Mouse (Mus musculus): ENCODE measurements at regions not wholly inside any gene's neighbourhood (a gene's known extent, or its start where the extent isn't known, plus 50 kb on each side); places are given as distances from the start of the nearest gene placed in this dataset.

DNA sequence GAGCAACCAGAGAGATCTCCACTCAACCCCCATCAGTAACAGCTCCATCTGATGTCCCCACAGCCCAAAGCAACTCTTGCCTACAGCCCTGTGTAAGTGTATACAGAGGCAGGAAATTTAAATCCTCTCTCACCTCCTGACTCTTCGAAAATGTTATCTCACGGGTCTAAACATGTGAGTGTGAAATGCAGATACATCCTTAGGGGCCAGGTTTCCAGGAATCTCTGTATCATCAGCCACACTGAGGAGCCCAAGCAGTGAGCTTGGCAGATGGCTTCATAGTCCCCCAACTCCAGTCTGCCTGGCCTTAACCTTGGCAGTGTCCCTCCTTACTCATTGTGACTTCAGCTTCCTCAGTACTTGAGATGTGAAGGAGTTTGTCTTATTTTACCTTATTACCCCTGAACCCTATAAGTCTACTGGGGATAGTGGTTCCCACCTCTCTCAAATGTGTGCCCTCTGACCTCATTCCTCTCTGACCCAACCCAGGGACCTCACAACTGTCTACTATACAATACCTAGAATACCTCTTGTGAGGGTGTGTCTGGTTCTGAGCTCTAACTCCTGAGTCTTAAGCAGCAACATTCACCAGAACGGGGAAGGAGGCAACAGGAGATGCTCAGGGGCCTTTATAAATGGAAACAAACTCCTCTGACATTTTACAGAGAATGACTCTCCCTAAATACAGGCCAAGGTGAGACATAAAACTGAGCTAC lies 238.5 kb downstream of the Setd4 start:
- no peak for ATAC-seq (replicated peaks; ENCODE audit: insufficient number of reproducible peaks, low FRiP score, low TSS enrichment, poor library complexity, severe bottlenecking)

GRCm38 (mm10) chr16:93359772-93360171 lies 244.1 kb downstream of the Setd4 start:
- ATAC-seq (replicated peaks; ENCODE audit: insufficient number of reproducible peaks, low FRiP score, low TSS enrichment, poor library complexity, severe bottlenecking) = no peak

DNA sequence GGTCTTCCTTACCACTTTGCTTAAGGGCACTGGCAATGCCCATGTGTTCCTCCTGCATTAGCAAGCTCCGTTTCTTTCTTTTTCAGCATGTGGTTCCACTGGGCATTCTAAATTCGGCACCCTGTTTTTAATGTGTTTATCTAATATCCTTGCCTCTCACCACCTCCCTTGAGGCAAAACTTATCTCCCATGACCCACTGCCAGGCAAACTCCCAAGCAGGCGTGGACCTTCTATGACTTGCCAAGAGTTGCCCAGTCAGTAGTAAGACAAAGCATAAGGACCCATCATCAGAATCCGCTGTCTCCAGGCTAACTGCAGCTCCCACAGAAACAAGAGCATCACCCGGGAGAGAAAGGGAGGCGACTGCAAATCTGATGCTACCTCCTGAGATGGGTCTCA lies 245.2 kb downstream of the Setd4 start:
- ATAC-seq (replicated peaks; ENCODE audit: insufficient number of reproducible peaks, low FRiP score, low TSS enrichment, poor library complexity, severe bottlenecking) = no peak

- ATAC-seq (replicated peaks; ENCODE audit: insufficient number of reproducible peaks, low FRiP score, low TSS enrichment, poor library complexity, severe bottlenecking) = no peak
Observed at GRCm38 (mm10) chr16:93358166-93358565, 245.7 kb downstream of the Setd4 start.

DNA sequence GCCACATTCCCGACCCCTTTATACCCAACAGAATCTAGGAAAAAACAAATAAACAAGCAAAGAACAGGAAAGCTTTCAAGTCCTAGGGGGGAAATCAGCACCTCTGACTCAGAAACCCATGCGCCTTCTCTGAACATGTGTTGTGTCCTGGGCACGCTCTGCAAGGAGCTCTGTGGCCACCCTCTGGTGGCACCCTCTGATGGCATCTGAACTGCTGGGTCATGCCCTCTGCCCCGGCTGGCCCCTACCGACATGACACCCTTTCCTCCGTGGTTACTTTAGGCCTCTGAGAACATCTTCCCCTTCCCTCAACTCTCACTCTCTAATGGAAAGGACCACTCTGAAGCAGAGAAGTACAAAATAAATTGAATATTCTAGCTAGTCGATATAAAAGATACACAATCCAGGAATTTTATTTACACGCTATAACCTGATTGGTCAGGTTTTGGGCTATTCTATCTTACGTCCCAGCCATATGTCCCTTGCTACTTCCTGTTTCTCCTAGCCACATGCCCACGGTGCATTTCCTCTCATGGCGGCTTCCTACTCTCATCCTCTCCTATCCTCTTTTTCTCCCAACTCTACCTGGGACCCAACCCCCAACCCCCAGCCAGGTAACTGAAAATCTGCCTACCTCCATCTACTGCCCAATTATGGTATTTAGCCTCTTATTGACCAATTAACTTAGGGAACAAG lies 248.5 kb downstream of the Setd4 start:
- no peak for ATAC-seq (replicated peaks; ENCODE audit: insufficient number of reproducible peaks, low FRiP score, low TSS enrichment, poor library complexity, severe bottlenecking)

GRCm38 (mm10) chr16:93353971-93354370 lies 249.9 kb downstream of the Setd4 start:
- no peak for ATAC-seq (replicated peaks; ENCODE audit: insufficient number of reproducible peaks, low FRiP score, low TSS enrichment, poor library complexity, severe bottlenecking)

- ATAC-seq (replicated peaks; ENCODE audit: insufficient number of reproducible peaks, low FRiP score, low TSS enrichment, poor library complexity, severe bottlenecking) = no peak
Observed at GRCm38 (mm10) chr16:93344555-93344954, 259.3 kb downstream of the Setd4 start.

DNA sequence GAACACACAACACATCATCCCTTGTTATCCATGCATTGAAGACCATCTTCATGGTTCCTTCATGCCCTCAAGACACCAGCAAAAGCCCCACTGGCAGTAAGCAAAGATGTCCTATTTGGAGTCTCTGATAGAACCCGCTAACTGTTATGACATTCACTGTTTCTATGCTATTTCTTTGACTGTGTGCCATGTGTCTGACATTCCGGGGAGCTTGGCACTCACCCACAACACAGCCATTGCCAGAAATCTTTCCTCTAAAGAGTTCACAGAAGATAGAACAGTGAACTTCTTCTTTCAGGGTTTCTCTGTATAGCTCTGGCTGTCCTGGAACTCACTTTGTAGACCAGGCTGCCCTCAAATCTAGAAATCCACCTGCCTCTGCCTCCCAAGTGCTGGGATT lies 261.2 kb downstream of the Setd4 start:
- no peak for ATAC-seq (replicated peaks; ENCODE audit: insufficient number of reproducible peaks, low FRiP score, low TSS enrichment, poor library complexity, severe bottlenecking)

- ATAC-seq (replicated peaks; ENCODE audit: insufficient number of reproducible peaks, low FRiP score, low TSS enrichment, poor library complexity, severe bottlenecking) = no peak
Observed at GRCm38 (mm10) chr16:93341791-93342190, 262.1 kb downstream of the Setd4 start.

GRCm38 (mm10) chr16:93338806-93339205 lies 265.1 kb downstream of the Setd4 start:
- ATAC-seq (replicated peaks; ENCODE audit: insufficient number of reproducible peaks, low FRiP score, low TSS enrichment, poor library complexity, severe bottlenecking) = no peak

GRCm38 (mm10) chr16:93335322-93336111 lies 268.3 kb downstream of the Setd4 start:
- ATAC-seq (replicated peaks; ENCODE audit: insufficient number of reproducible peaks, low FRiP score, low TSS enrichment, poor library complexity, severe bottlenecking) = no peak

- no peak for ATAC-seq (replicated peaks; ENCODE audit: insufficient number of reproducible peaks, low FRiP score, low TSS enrichment, poor library complexity, severe bottlenecking)
Observed at GRCm38 (mm10) chr16:93333654-93334053, 270.2 kb downstream of the Setd4 start.

DNA sequence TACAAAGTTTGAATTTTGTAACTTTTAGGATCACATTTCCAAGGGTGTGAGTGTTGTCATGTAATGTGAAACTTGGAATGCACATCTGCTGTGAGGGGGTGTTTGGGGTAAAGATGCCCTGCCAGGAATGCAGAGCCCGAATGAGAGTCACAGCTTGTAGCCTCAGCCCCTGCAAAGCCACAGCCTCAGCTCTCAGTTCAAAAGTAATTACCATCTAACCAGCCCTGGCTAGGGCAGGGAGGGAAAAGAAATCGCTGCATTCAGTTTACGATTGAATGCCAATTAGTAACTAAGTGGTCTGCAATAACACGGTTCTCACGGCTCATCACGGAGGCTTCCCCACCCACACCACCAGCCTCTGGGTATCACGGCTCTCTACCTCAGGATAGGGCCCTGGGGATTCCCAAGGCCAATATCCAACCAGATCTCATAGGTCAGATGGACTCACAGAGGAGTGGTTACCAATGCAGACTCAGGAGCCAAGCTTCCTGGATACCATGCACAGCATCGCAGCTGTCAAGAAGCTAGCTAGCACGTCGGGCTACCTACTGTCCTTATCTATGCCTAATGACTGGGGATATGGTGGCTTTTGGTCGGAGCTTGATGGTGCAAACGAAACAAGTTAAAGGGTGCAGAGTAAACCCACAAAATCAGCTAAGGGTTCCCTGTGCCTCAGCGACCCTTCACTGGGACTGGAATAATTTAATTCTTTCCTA lies 275.0 kb downstream of the Setd4 start:
- ATAC-seq (replicated peaks; ENCODE audit: insufficient number of reproducible peaks, low FRiP score, low TSS enrichment, poor library complexity, severe bottlenecking) = no peak

- ATAC-seq (replicated peaks; ENCODE audit: insufficient number of reproducible peaks, low FRiP score, low TSS enrichment, poor library complexity, severe bottlenecking) = no peak
Observed at GRCm38 (mm10) chr16:93324911-93325310, 279.0 kb downstream of the Setd4 start.

DNA sequence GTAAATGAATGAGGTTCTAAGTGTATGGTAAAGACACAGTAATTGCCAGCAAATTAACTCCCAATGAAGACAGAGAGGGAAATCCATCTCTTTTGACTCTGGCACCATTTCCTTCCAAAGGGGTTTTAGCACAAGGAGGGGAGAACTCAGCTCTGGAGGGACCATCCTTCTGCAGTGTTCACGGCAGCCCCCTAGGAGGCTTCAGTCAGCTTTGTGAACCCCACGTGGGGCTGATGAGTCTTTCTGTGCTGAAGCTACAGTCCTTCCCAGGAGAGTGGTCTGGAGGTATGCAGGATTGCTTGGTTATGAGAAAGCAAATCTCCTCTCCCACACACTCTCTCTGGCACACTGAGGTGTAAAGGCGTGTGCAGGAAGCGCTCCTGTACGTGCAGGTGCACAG lies 280.7 kb downstream of the Setd4 start:
- no peak for ATAC-seq (replicated peaks; ENCODE audit: insufficient number of reproducible peaks, low FRiP score, low TSS enrichment, poor library complexity, severe bottlenecking)

DNA sequence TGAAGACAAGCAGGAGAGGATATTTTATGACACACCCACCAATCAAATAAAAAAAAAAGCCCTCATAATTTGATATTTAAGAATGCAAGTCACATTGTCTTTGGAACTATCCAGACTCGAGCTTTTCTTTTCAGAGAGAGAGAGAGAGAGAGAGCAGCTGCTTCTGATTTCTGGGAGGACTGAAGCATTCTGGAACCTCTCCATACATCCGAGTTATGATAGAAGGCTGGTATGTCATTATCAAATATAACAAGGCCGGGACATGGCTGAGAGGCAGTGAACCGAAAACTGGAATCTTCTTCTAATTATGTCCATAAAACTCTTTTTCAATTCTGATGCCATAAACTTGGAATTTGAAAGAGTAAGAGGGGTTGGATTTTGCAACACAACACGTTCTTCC lies 284.3 kb downstream of the Setd4 start:
- no peak for ATAC-seq (replicated peaks; ENCODE audit: insufficient number of reproducible peaks, low FRiP score, low TSS enrichment, poor library complexity, severe bottlenecking)

DNA sequence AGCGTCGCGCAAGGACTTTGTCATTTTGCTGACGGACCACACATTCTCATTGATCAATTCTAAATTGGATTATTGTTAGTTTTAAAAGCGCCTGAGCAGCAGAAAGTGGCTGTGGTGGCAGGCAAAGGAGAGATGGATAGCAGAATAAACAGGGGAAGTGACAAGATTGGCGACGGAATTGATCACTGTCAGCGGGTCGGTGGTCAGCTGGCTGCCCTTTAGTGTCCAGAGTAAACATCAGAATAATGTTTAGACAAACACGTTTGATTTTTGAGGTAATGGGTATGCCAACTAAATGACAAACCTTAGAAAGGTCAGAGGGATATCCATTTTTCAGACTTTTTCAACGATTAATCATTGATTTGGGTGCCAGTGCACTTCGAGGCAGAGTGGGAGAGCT lies 292.2 kb downstream of the Setd4 start:
- no peak for ATAC-seq (replicated peaks; ENCODE audit: insufficient number of reproducible peaks, low FRiP score, low TSS enrichment, poor library complexity, severe bottlenecking)

DNA sequence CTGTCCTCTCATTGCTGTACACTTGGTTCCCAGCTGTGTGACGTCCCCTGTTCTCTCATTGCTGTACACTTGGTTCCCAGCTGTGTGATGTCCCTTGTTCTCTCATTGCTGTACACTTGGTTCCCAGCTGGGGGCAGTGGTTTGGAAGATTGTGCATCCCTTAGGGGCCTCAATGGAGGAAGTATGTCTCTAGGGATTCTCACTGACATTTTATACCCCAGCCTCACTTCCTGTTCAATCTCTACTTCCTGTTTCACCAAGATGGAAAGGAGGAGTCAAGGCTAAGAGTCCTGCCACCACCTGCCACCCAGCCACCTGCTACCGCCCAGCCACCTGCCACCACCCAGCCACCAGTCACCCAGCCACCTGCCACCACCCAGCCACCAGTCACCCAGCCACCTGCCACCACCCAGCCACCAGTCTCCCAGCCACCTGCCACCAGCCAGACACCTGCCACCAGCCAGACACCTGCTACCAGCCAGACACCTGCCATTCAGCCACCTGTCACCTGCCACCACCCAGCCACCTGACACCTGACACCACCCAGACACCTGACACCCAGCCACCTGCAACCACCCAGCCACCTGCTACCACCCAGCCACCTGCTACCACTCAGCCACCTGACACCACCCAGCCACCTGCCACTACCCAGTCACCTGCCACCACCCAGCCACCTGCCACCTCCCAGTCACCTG lies 295.1 kb downstream of the Setd4 start:
- 0 out of 2 replicates have a peak, but pooled peaks have one; percentile 43 for ATAC-seq (replicated peaks; ENCODE audit: insufficient number of reproducible peaks, low FRiP score, low TSS enrichment, poor library complexity, severe bottlenecking)

GRCm38 (mm10) chr16:93306951-93307350 lies 296.9 kb downstream of the Setd4 start:
- ATAC-seq (replicated peaks; ENCODE audit: insufficient number of reproducible peaks, low FRiP score, low TSS enrichment, poor library complexity, severe bottlenecking) = no peak
